10 mouse cellular contexts compared by ENCODE assay signal in genomic region chr16:91378431-91378986, GRCm38 (mm10). TPM values are rescaled to one million over a fixed set of nuclear protein-coding genes. Genes with fewer than 3 reads are reported as not detected.
A peak's percentile ranks its signal among the peaks of the same experiment; 100 is the strongest.
DNase-seq lines count a peak whose midpoint lies in the region; ATAC-seq lines count a peak whose summit lies in the region.
"Had no signal": no experiment of that assay in that cellular context is flagged by ENCODE, and none has a peak within 500 bp of the region (broad histone marks: within the 10 kb centered on the region; RNA-seq: fewer than 3 reads in every experiment).

No protein-coding gene starts in this region.

- H3K36me3 ChIP-seq in heart, embryonic 11.5 days (ENCODE audit: control insufficient read depth, insufficient read depth, low read length): peaks cover 3% of the 10 kb centered on the region; the same call in 1 of the 2 replicates
- H3K36me3 ChIP-seq in lung, embryonic 15.5 days: 0 out of 2 replicates have a peak, but pooled peaks cover 4% of the 10 kb centered on the region
- H3K36me3 ChIP-seq in hindbrain, embryonic 15.5 days: no peaks in the 10 kb centered on the region
- H3K36me3 ChIP-seq in neural tube, embryonic 14.5 days (ENCODE audit: control insufficient read depth, insufficient read depth, low read length): no peaks in the 10 kb centered on the region

- H3K9ac ChIP-seq in heart, embryonic 11.5 days (ENCODE audit: low read depth, low read length): no peak overlapping the region
- H3K9ac ChIP-seq in lung, embryonic 15.5 days: no peak overlapping the region
- H3K9ac ChIP-seq in hindbrain, embryonic 15.5 days: no peak overlapping the region
- no peak overlapping the region for H3K9ac ChIP-seq in neural tube, embryonic 14.5 days (replicated peaks; ENCODE audit: low read depth, low read length)

- H3K4me3 ChIP-seq in heart, embryonic 11.5 days (ENCODE audit: low read depth, low read length): no peak overlapping the region
- H3K4me3 ChIP-seq in lung, embryonic 15.5 days: no peak overlapping the region
- H3K4me3 ChIP-seq in hindbrain, embryonic 15.5 days: no peak overlapping the region
- H3K4me3 ChIP-seq in neural tube, embryonic 14.5 days (ENCODE audit: low read depth, low read length): no peak overlapping the region

- intact Hi-C loops in heart, postnatal 10 days (cut with DNase I): no loop called here

- DNase-seq in heart, postnatal 10 days: no peak
- no peak for DNase-seq in lung, postnatal 14 days
- DNase-seq in frontal cortex, adult 2 months (ENCODE audit: extremely low spot score in 1 of 2, low spot score in 1 of 2): no peak
- DNase-seq in ovary, postnatal 36 days (ENCODE audit: low spot score): no peak
- DNase-seq: cerebellum, adult 9-11 months had no signal

- H3K27me3 ChIP-seq in heart, embryonic 11.5 days (ENCODE audit: control insufficient read depth, insufficient read depth, low read length): no peaks in the 10 kb centered on the region
- no peaks in the 10 kb centered on the region for H3K27me3 ChIP-seq in lung, embryonic 15.5 days
- no peaks in the 10 kb centered on the region for H3K27me3 ChIP-seq in hindbrain, embryonic 15.5 days
- no peaks in the 10 kb centered on the region for H3K27me3 ChIP-seq in neural tube, embryonic 14.5 days (ENCODE audit: control insufficient read depth, insufficient read depth, low read length)

- peaks cover 17% of the 10 kb centered on the region for H3K4me1 ChIP-seq in heart, embryonic 11.5 days (ENCODE audit: control insufficient read depth, insufficient read depth, low read length)
- peaks cover 39% of the 10 kb centered on the region for H3K4me1 ChIP-seq in lung, embryonic 15.5 days
- peaks cover 23% of the 10 kb centered on the region for H3K4me1 ChIP-seq in hindbrain, embryonic 15.5 days (replicated peaks)
- peaks cover 4% of the 10 kb centered on the region; the same call in 1 of the 2 replicates for H3K4me1 ChIP-seq in neural tube, embryonic 14.5 days (ENCODE audit: control insufficient read depth, insufficient read depth, low read length)

- H3K27ac ChIP-seq in heart, embryonic 11.5 days (ENCODE audit: low read depth, low read length): no peak overlapping the region
- H3K27ac ChIP-seq in lung, embryonic 15.5 days: peak overlapping the region; percentile 71
- H3K27ac ChIP-seq in hindbrain, embryonic 15.5 days (replicated peaks): peak overlapping the region; percentile 68; the same call in 1 of the 2 replicates
- H3K27ac ChIP-seq in neural tube, embryonic 14.5 days (ENCODE audit: low read depth, low read length): peak overlapping the region; percentile 2; the same call in 1 of the 2 replicates

- WGBS in heart, embryonic 11.5 days (ENCODE audit: insufficient replicate concordance): 48% methylated on average over 17 of the region's 17 CpGs
- 40% methylated on average over 17 of the region's 17 CpGs for WGBS in lung, embryonic 15.5 days
- 55% methylated on average over 17 of the region's 17 CpGs for WGBS in hindbrain, embryonic 15.5 days
- WGBS in neural tube, embryonic 14.5 days: 62% methylated on average over 17 of the region's 17 CpGs

- H3K4me2 ChIP-seq in heart, embryonic 11.5 days: peak overlapping the region; percentile 48
- peak overlapping the region; percentile 38 for H3K4me2 ChIP-seq in lung, embryonic 15.5 days
- no peak overlapping the region for H3K4me2 ChIP-seq in hindbrain, embryonic 15.5 days
- H3K4me2 ChIP-seq in neural tube, embryonic 14.5 days (ENCODE audit: low read depth, low read length): no peak overlapping the region

- no peaks in the 10 kb centered on the region for H3K9me3 ChIP-seq in heart, embryonic 11.5 days (replicated peaks; ENCODE audit: control insufficient read depth, low read length)
- H3K9me3 ChIP-seq in lung, embryonic 15.5 days: no peaks in the 10 kb centered on the region
- no peaks in the 10 kb centered on the region for H3K9me3 ChIP-seq in hindbrain, embryonic 15.5 days
- no peaks in the 10 kb centered on the region for H3K9me3 ChIP-seq in neural tube, embryonic 14.5 days (ENCODE audit: control insufficient read depth, low read length)

- ATAC-seq in heart, embryonic 11.5 days (replicated peaks; ENCODE audit: insufficient number of reproducible peaks, low FRiP score, low TSS enrichment): no peak
- no peak for ATAC-seq in lung, embryonic 15.5 days (ENCODE audit: borderline replicate concordance, extremely low read depth, low FRiP score, low TSS enrichment)
- no peak for ATAC-seq in hindbrain, embryonic 15.5 days (ENCODE audit: low FRiP score, low read depth)
- ATAC-seq in neural tube, embryonic 14.5 days (ENCODE audit: low read depth): no peak

RNA-seq across cellular contexts. Expression of gene Ifnar2, which starts 5.9 kb away (rescaled TPM):
- polyA plus RNA-seq in heart, embryonic 11.5 days (2014; fragmentation: Nextera tagmentation; extraction: Ambion mirVana): 53.9 and 55.6 TPM in 2 replicates
- 10 to 100 TPM; 39.1 to 42.0 TPM for total RNA-seq in heart, postnatal 10 days (2021)
- 61.9 and 70.3 TPM in 2 replicates for polyA plus RNA-seq in lung, embryonic 15.5 days (2015; fragmentation: Nextera tagmentation; extraction: Ambion mirVana)
- polyA plus RNA-seq in hindbrain, embryonic 15.5 days (2015; fragmentation: Nextera tagmentation; extraction: Ambion mirVana): 37.1 and 39.5 TPM in 2 replicates
- polyA plus RNA-seq in neural tube, embryonic 14.5 days (2014; fragmentation: Nextera tagmentation; extraction: Ambion mirVana): 33.8 and 40.6 TPM in 2 replicates
- 33.8 and 36.4 TPM in 2 replicates for polyA plus RNA-seq in frontal cortex, adult 2 months (2012; rRNA removed)

RNA-seq across cellular contexts. Expression of gene Gm21970, which starts 13.0 kb away (rescaled TPM):
- polyA plus RNA-seq in heart, embryonic 11.5 days (2014; fragmentation: Nextera tagmentation; extraction: Ambion mirVana): not detected in 2 replicates
- total RNA-seq in heart, postnatal 10 days (2021): not detected
- 0.36 TPM in 1 of 2 replicates, not detected in the other for polyA plus RNA-seq in lung, embryonic 15.5 days (2015; fragmentation: Nextera tagmentation; extraction: Ambion mirVana)
- polyA plus RNA-seq in hindbrain, embryonic 15.5 days (2015; fragmentation: Nextera tagmentation; extraction: Ambion mirVana): not detected in 2 replicates
- not detected in 2 replicates for polyA plus RNA-seq in neural tube, embryonic 14.5 days (2014; fragmentation: Nextera tagmentation; extraction: Ambion mirVana)
- polyA plus RNA-seq in frontal cortex, adult 2 months (2012; rRNA removed): not detected in 2 replicates
- total RNA-seq: layer of hippocampus, postnatal 14 days had no signal

RNA-seq across cellular contexts. Expression of gene Il10rb, which starts 27.5 kb away (rescaled TPM):
- 38.6 and 46.9 TPM in 2 replicates for polyA plus RNA-seq in heart, embryonic 11.5 days (2014; fragmentation: Nextera tagmentation; extraction: Ambion mirVana)
- total RNA-seq in heart, postnatal 10 days (2021): 100 to 1,000 TPM in 1 of 2 experiments, 10 to 100 TPM in 1; 82.7 to 101 TPM
- 45.0 and 49.5 TPM in 2 replicates for polyA plus RNA-seq in lung, embryonic 15.5 days (2015; fragmentation: Nextera tagmentation; extraction: Ambion mirVana)
- 12.2 and 16.4 TPM in 2 replicates for polyA plus RNA-seq in hindbrain, embryonic 15.5 days (2015; fragmentation: Nextera tagmentation; extraction: Ambion mirVana)
- polyA plus RNA-seq in neural tube, embryonic 14.5 days (2014; fragmentation: Nextera tagmentation; extraction: Ambion mirVana): 7.1 and 13.7 TPM in 2 replicates
- polyA plus RNA-seq in frontal cortex, adult 2 months (2012; rRNA removed): 11.1 and 14.8 TPM in 2 replicates

Comparison
In these comparisons a context has a peak if more than half of its experiments do, and no peak if none do; other contexts are left out.
1. H3K4me2 ChIP-seq: peak in heart, embryonic 11.5 days (single experiment) and lung, embryonic 15.5 days (single experiment); none in hindbrain, embryonic 15.5 days (single experiment) and neural tube, embryonic 14.5 days (single experiment).